Mouse (Mus musculus) CH12.LX (cell line): ENCODE results near the gene Ciz1.

Source experiments
- CTCF ChIP-seq, 2 experiments: IDR thresholded peaks in 1 of 2; conservative IDR thresholded peaks in 1 of 2; 2 replicates each; pipeline ENCODE4 v1.5.1; 2011 to 2012; ENCODE audit warnings: low read depth in 2 of 2, low read length in 2 of 2, improper control_type of control experiment in 1 of 2, inconsistent platforms in 1 of 2, mild to moderate bottlenecking in 1 of 2, moderate library complexity in 1 of 2
- POLR2A ChIP-seq: IDR thresholded peaks from 2 replicates; pipeline ENCODE4 v1.6.1; 2011; ENCODE audit warnings: low read depth, mild to moderate bottlenecking, improper control_type of control experiment, low read length

DNA sequence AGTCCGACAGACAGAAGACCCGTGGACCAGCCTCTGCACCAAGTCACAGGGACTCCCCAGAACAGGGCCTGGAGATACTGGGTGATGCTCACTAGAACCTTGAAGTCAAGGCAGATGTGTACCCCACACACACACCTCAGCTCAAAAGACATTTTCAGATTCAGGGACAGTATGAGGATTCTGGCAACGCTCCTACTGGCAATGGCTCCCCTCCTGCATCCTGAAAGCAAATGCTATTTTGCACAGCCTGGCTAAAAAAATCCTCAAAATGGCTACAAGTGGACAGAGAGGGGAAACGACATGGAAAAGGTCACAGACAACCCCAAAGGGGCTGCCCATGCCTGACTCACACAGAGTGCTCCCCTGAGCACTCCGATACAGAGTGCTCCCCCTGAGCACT is 20.0 kb upstream of the Ciz1 start:
- TF ChIP-seq CTCF (conservative IDR thresholded peaks at IDR 0.05 in 1 of 2, IDR thresholded peaks at IDR 0.05 in 1 of 2; ENCODE audit: low read depth in 2 of 2, low read length in 2 of 2) (no peak), POLR2A (no peak)
